Mouse (Mus musculus) induced T-regulatory cell, adult 2 months (primary cell): ENCODE measurements around the gene Atxn10.

Experiments
- DNase-seq: peaks from one replicate; pipeline ENCODE4 v3.0.0-alpha.2; 2012; ENCODE audit warnings: low read depth

Atxn10 gene

GRCm38 (mm10) chr15:85474697-85475096, 138.7 kb downstream of the Atxn10 start:
- DNase-seq: no peak

DNA sequence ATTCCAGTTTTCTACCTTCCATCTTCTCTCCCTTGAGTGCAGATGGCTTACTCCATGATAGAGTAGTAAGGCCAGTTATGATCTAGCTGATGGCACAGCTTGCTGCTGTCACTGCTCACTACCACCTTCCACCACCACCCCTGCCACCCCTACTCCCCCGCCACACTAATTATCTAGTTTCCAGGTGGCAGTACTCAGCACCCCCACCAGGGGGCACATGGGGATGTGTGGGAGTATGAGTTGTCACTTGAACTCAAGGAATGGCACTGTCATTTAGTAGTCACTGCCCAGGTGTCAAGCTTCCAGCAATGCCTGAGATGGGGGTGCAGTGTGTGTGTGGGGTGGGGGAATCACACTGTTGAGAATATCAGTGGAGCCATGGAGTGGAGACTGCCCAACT, 141.5 kb downstream of the Atxn10 start:
- peak; percentile 74 for DNase-seq

DNA sequence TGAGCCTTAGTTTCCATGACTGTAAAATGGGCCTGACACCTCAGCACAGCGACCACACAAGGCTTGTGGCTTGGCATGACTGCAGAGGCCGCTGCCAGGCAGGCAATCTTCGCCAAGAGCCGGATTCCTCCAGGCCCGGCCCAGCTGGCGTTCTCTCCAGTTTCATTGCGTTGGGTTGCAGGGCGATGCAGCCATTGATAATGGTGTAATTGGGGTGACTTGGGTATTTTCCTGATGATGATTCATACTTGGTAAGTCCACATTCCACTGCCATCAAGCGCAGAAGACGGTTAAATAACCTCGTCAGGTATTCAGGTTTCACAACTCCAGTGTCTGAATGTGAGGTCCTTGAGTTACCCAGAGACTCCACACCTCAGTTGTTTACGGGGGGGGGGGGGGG, 143.3 kb downstream of the Atxn10 start:
- DNase-seq: no peak

DNA sequence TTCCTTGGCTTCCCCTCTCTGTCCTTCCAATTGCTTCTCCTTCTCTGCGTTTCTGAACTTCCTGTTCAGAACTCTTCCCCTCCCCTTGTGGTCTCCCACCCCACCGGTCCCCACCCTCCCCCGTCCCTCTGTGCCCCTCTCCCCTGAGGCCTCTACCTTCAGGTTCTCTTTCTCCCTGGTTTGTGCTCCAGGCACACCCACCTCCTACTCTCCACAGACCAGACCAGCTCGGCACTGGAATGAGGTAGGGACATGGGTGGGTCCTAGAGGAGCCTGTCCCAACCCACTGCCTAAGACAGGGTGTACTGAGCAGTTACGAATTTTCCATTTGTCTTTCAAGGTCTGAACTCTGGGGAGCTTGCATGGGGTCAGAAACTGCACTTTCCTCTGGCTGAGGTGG, 143.9 kb downstream of the Atxn10 start:
- no peak for DNase-seq

DNA sequence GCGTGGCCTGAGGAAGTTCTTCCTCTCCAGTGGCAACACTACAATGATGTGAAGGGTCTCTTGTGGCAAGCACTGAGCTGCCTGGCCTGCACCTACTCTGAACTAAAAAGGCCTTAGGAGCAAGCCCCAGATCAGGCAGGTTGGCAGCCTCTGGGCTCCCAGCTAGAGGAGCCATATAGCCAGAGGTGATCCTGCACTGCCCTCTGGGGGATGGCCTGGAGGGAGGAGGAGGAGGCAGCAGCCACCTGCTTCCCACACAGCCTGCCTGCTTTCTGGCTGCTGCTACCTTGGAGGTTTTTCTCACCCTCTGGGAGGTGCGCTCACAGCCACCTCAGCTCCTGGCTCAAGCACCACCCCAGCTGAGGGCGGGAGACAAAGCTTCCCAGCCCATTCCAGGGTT, 144.6 kb downstream of the Atxn10 start:
- DNase-seq: no peak

- no peak for DNase-seq
Measured at GRCm38 (mm10) chr15:85488900-85489299, 152.9 kb downstream of the Atxn10 start.

DNA sequence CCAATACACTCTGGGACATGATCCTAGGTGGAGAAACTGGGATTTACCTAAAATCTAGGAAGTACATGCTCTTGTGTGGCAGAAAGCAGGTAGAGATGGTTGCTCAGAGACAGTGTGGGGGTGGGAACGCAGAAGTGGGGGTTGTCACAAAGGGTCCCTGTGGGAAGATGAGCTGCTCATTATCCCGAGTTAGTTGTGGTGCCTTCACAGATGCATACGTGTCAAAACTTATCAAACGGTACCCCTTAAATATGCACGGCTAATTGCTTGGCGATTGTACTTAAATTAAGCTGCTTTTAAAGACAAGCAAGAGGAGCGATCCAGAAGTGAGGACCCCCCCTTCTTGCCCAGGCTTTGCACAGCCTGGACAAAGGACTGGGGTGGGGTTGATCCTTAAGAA, 153.7 kb downstream of the Atxn10 start:
- DNase-seq: no peak

DNA sequence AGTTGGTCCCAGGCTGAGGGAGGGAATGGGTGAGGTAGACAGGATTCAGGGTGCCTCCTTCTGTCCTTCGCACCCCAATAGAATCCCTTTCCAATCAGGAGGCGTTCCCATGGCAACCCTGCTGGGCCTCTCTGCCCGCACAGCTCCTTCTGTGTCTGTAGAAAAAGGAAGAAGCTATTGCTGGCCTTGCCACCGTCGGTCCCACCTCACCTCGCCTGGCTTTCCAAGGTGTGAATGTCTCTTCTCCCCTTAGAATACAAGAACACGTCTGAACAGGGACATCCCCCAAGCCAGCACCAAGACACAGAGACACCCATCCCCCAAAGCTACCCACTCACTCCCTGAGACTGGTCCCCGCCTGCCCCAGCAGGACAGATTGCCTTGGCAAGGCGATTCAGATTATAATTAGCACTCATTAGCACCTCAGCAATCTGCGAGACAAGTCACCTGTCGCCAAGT, 158.1 kb downstream of the Atxn10 start:
- no peak for DNase-seq

DNA sequence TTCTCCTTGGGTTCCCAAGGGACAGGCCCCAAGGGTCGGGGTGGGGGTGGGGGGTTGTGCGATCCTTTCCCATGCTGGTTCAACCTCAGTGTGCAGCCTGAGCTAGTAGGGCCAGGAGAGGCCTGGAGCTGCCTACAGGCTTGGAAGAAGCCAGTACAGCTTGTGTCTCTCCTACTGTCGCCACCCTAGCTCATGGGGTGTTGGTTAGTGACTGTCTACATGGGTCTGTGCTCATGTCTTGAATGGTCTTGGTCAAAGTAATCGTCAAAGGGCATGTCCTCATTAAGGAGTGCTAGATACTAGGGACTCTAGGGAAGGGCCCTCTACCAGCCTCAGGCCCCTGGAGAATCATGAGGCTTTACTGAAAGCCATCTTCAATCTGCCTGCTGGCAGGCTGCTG, 161.5 kb downstream of the Atxn10 start:
- no peak for DNase-seq

- no peak for DNase-seq
Measured at GRCm38 (mm10) chr15:85497981-85498475, 162.0 kb downstream of the Atxn10 start.

- DNase-seq: no peak
Measured at GRCm38 (mm10) chr15:85500267-85500666, 164.2 kb downstream of the Atxn10 start.

- no peak for DNase-seq
Measured at GRCm38 (mm10) chr15:85503127-85503526, 167.1 kb downstream of the Atxn10 start, which contains the start of gene 7530416G11Rik. Gene 7530416G11Rik (minus strand): TSS chr15:85503227.

- no peak for DNase-seq
Measured at GRCm38 (mm10) chr15:85505118-85505925, 169.3 kb downstream of the Atxn10 start.

DNA sequence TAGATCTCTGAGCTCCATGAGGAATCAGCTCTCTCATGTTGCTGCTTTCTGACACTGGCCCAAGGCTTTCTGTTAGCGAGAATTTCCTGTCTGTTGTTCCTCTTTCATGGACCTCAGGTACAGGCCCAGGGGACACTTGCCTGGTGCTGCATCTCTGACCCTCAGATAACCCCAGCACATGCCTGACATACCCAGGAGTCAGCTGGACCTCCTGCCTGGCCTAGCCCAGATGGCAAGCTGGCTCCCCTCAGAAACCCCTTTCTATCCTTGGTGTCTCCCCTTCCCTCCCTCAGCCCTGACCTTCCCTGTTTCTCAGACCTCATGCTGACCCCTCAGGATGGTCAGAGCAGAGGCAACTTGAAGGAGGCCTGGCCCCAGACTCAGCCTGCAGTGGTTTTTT, 170.6 kb downstream of the Atxn10 start:
- no peak for DNase-seq

GRCm38 (mm10) chr15:85507370-85508014, 171.4 kb downstream of the Atxn10 start:
- DNase-seq: no peak
